Mouse (Mus musculus) stomach, postnatal 0 days (tissue): ENCODE data around the gene Rnasel.

Experiments
- CTCF ChIP-seq: IDR thresholded peaks from 2 replicates; pipeline ENCODE4 v1.5.1; 2016; ENCODE audit warnings: antibody characterized with exemption, low read depth, mild to moderate bottlenecking, moderate library complexity
- EP300 ChIP-seq: optimal IDR thresholded peaks from 2 replicates; pipeline ENCODE3; 2016; ENCODE audit warnings: antibody characterized with exemption

DNA sequence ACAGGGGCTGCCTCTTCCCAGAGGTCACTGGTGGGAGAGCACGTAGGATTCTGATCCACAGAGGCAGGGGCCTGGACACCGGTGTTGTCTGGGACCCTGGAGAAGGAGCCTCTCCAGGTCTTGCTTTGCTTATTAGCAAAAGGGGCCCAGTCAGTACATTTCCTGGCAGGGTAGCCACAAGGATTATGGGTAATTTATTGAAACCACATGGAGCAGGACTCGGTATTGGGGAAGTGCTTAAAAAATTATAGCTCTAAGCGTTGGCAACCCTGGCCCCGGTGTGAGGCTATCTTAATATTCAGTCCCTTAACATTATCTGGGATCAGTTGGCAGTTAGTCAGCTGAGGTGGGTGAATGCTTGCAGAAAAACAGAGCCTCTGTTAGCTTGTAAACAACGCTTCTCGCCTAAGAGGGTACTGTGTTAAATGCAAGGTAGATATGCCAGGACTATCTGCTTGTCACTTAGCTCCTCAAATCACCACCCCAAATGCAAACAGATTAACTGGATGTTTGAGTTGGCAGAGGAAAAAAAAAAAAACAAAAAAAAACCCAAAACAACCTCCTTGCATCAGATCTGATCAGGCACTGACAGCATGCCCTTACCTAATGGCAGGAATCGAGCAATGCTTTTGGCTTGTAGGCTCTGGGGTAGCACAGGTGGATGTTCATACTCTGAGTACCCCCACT lies 46.9 kb upstream of the Rnasel start:
- TF ChIP-seq CTCF: no peak
- TF ChIP-seq EP300: no peak
